Mouse (Mus musculus): Measurements from ENCODE around the gene Pfdn5. TPM values are rescaled to one million over a fixed set of nuclear protein-coding genes. Genes with fewer than 3 reads are reported as not detected.

The Pfdn5 gene
- total and polyA plus RNA-seq, 3 experiments, result 265 to 356 (median 296) TPM

DNA sequence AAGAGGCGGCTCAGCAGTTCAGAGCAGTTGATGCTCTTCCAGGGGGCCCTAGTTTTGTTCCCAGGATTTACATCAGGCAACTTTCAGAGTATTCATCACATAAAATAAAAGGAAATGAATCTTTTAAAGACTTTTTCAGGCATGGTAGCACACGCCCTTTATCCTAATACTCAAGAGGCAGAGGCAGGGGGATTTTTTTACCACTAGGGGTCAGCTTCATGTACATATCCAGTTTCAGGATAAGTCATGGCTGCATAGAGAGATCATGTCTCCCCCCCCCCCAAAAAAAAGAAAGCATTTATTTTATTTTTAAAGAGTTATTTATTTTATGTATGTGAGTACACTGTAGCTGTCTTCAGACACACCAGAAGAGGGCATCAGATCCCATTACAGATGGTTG, 28.1 kb downstream of the Pfdn5 start:
- Histone ChIP-seq H3K36me3 (replicated peaks in 1 of 2; ENCODE audit: control insufficient read depth in 1 of 2, insufficient read depth in 1 of 2, low read length in 1 of 2) (peaks cover under 1 to 1% of the 10 kb centered on the region in 2 experiments), H3K27ac (ENCODE audit: insufficient read depth, low read depth) (no peak overlapping the region), H3K4me2 (ENCODE audit: insufficient read depth, low read depth, poor library complexity, severe bottlenecking) (no peak overlapping the region), H3K4me1 (ENCODE audit: control insufficient read depth in 1 of 2, insufficient read depth in 2 of 2) (peaks cover 10 to 14% of the 10 kb centered on the region in 2 experiments; a peak in 3 of 4 replicates), H3K4me3 (replicated peaks in 1 of 3; ENCODE audit: low read depth in 2 of 3, low read length in 2 of 3, poor library complexity in 1 of 3) (no peak overlapping the region), H3K9ac (ENCODE audit: insufficient read depth, low read depth) (no peak overlapping the region), H3K27me3 (replicated peaks) (peaks cover 24% of the 10 kb centered on the region), H3K9me3 (replicated peaks; ENCODE audit: low read length) (peaks cover 13% of the 10 kb centered on the region), H3K79me2 (replicated peaks; ENCODE audit: control insufficient read depth, extremely low read depth, insufficient read depth, poor library complexity, severe bottlenecking) (peaks cover 12% of the 10 kb centered on the region)
- DNase-seq (ENCODE audit: extremely low read depth), result no peak
- dilution Hi-C loops (cut with MboI; ENCODE audit: extremely low pct_ligation_motif_present, extremely low pct_unique_long_range_greater_than_20kb, low sequenced_read_pairs) (no loop called here), in situ Hi-C loops (cut with MboI; ENCODE audit: low pct_ligation_motif_present, low pct_unique_long_range_greater_than_20kb, low sequenced_read_pairs) (no loop called here)
- TF ChIP-seq CTCF (conservative IDR thresholded peaks at IDR 0.05 in 1 of 2, IDR thresholded peaks at IDR 0.05 in 1 of 2; ENCODE audit: low read depth in 2 of 2, low read length in 2 of 2) (peak in 1 of 2 experiments; percentile 43; a peak in 2 of 4 replicates), KAT2A (IDR thresholded peaks at IDR 0.05; ENCODE audit: insufficient replicate concordance, low read length) (no peak)

DNA sequence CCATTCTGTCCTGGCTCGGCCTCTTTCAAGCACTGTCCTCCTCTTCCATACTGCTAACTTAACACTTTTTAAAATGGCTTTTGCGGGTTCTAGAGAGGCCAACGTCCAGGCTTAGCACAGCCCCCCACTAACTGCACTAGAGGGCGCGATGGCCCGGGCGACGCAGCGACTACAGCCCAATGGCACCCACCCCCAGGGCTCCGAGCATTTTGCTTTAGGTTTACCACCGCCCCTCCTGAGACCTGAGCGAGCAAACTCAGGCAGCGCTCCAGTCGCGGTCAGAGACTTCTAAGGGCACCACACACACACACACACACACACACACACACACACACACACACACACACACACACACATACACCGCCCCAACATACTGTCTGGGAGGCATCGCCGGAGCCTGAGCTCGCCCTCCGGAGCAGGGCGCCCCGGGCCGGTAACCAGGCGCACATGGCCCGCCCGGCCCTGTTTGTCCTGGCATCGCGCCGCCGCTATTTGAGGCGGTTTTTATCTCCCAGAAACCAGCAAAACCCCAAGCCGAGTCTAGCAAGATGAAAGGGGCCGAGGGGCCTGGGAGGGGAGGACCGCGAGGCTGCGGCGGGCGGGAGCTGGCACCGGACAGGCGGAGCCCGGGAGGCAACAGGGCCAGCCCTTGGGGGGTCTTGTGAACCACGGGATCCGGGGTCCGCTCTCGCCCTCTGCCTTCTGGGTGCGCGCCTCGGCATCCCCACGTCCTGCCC, 29.4 kb downstream of the Pfdn5 start:
- Histone ChIP-seq H3K27ac (ENCODE audit: insufficient read depth, low read depth) (no peak overlapping the region), H3K9me3 (replicated peaks; ENCODE audit: low read length) (peaks cover 13% of the 10 kb centered on the region), H3K9ac (ENCODE audit: insufficient read depth, low read depth) (no peak overlapping the region), H3K79me2 (replicated peaks; ENCODE audit: control insufficient read depth, extremely low read depth, insufficient read depth, poor library complexity, severe bottlenecking) (no peaks in the 10 kb centered on the region), H3K4me2 (ENCODE audit: insufficient read depth, low read depth, poor library complexity, severe bottlenecking) (no peak overlapping the region), H3K36me3 (replicated peaks in 1 of 2; ENCODE audit: control insufficient read depth in 1 of 2, insufficient read depth in 1 of 2, low read length in 1 of 2) (no peaks in the 10 kb centered on the region), H3K4me3 (replicated peaks in 1 of 3; ENCODE audit: low read depth in 2 of 3, low read length in 2 of 3, poor library complexity in 1 of 3) (no peak overlapping the region), H3K4me1 (ENCODE audit: control insufficient read depth in 1 of 2, insufficient read depth in 2 of 2) (peaks cover 6 to 10% of the 10 kb centered on the region in 2 experiments; a peak in 2 of 4 replicates), H3K27me3 (replicated peaks) (peaks cover 35% of the 10 kb centered on the region)
- TF ChIP-seq USF1 (IDR thresholded peaks at IDR 0.05; ENCODE audit: low read depth, low read length), result no peak
- no peak for TF ChIP-seq ZKSCAN1 (IDR thresholded peaks at IDR 0.05; ENCODE audit: borderline replicate concordance, low read depth, low read length)
- TF ChIP-seq POLR2A (IDR thresholded peaks at IDR 0.05; ENCODE audit: low read depth, low read length), result no peak
- no peak for TF ChIP-seq E2F4 (IDR thresholded peaks at IDR 0.05; ENCODE audit: insufficient replicate concordance, low read depth, low read length)
- TF ChIP-seq IRF4 (IDR thresholded peaks at IDR 0.05; ENCODE audit: low read depth, low read length), result no peak
- no peak for TF ChIP-seq MAFK (IDR thresholded peaks at IDR 0.05; ENCODE audit: insufficient replicate concordance, low read length)
- no peak for TF ChIP-seq UBTF (IDR thresholded peaks at IDR 0.05; ENCODE audit: low read depth, low read length)
- TF ChIP-seq KAT2A (IDR thresholded peaks at IDR 0.05; ENCODE audit: insufficient replicate concordance, low read length), result no peak
- TF ChIP-seq GABPA (IDR thresholded peaks at IDR 0.05; ENCODE audit: insufficient replicate concordance, low read depth, low read length), result no peak
- TF ChIP-seq CTCF (conservative IDR thresholded peaks at IDR 0.05 in 1 of 2, IDR thresholded peaks at IDR 0.05 in 1 of 2; ENCODE audit: low read depth in 2 of 2, low read length in 2 of 2), result no peak
- TF ChIP-seq PAX5 (IDR thresholded peaks at IDR 0.05; ENCODE audit: low read length), result no peak
- TF ChIP-seq MXI1 (IDR thresholded peaks at IDR 0.05; ENCODE audit: low read depth, low read length), result no peak
- no peak for TF ChIP-seq MAX (IDR thresholded peaks at IDR 0.05; ENCODE audit: low read length)
- no peak for TF ChIP-seq ZNF384 (IDR thresholded peaks at IDR 0.05; ENCODE audit: low read depth, low read length)
- TF ChIP-seq BHLHE40 (IDR thresholded peaks at IDR 0.05; ENCODE audit: low read depth, low read length), result no peak
- DNase-seq (ENCODE audit: extremely low read depth), result no peak
- dilution Hi-C loops (cut with MboI; ENCODE audit: extremely low pct_ligation_motif_present, extremely low pct_unique_long_range_greater_than_20kb, low sequenced_read_pairs), result no loop called here
- in situ Hi-C loops (cut with MboI; ENCODE audit: low pct_ligation_motif_present, low pct_unique_long_range_greater_than_20kb, low sequenced_read_pairs), result no loop called here
